Mouse (Mus musculus) NIH3T3 (cell line): ENCODE measurements around the gene Itsn2.
"Not testable (repeated sequence)": the region's sequence is repeated elsewhere in the genome, so short reads cannot be mapped to it uniquely, and the experiment has no call there.

Source experiments
- DNase-seq: peaks from one replicate; pipeline ENCODE4 v3.0.0-alpha.2; 2012; ENCODE audit warnings: low read depth

Gene Itsn2

GRCm38 (mm10) chr12:4598666-4599428 lies 6.4 kb downstream of the Itsn2 start:
- no peak for DNase-seq

GRCm38 (mm10) chr12:4599713-4600112 lies 7.3 kb downstream of the Itsn2 start:
- peak; percentile 5 for DNase-seq

- no peak for DNase-seq
Measured at GRCm38 (mm10) chr12:4606625-4607024, 14.2 kb downstream of the Itsn2 start.

- no peak for DNase-seq
Measured at GRCm38 (mm10) chr12:4614722-4615121, 22.3 kb downstream of the Itsn2 start.

GRCm38 (mm10) chr12:4624201-4624600 lies 31.8 kb downstream of the Itsn2 start:
- no peak for DNase-seq

DNA sequence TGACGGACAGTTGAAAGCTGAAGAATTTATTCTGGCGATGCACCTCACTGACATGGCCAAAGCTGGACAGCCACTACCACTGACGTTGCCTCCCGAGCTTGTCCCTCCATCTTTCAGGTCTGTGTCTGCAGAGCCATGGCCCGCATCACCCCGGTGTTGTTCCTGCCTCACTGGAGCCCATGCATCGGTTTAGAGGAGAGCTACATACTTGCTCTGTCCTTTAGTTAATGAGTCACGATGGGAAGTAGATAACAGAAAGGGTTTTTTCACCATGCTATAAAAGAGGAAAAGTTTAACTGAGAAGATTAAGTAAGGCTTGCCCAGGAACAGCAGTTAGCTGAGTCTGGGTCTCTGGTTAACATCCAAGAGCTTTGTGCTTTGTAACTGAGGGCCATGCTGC lies 40.5 kb downstream of the Itsn2 start:
- no peak for DNase-seq

GRCm38 (mm10) chr12:4638438-4638837 lies 46.0 kb downstream of the Itsn2 start:
- DNase-seq = peak; percentile 22

- no peak for DNase-seq
Measured at GRCm38 (mm10) chr12:4640737-4641136, 48.3 kb downstream of the Itsn2 start.

DNA sequence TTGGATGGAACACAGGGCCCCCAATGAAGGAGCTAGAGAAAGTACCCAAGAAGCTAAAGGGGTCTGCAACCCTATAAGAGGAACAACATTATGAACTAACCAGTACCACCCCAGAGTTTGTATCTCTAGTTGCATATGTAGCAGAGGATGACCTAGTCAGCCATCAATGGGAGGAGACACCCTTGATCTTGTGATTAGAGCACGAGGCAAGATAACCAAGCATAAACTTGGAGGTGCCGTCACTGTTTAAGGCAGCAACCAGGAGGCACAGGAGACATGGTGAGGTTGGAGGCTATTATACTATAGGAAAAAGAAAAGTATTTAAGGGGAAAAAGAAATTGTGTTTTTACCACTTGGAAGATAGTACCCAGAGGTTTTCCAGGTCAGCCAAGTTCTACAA lies 64.4 kb downstream of the Itsn2 start:
- no peak for DNase-seq

DNA sequence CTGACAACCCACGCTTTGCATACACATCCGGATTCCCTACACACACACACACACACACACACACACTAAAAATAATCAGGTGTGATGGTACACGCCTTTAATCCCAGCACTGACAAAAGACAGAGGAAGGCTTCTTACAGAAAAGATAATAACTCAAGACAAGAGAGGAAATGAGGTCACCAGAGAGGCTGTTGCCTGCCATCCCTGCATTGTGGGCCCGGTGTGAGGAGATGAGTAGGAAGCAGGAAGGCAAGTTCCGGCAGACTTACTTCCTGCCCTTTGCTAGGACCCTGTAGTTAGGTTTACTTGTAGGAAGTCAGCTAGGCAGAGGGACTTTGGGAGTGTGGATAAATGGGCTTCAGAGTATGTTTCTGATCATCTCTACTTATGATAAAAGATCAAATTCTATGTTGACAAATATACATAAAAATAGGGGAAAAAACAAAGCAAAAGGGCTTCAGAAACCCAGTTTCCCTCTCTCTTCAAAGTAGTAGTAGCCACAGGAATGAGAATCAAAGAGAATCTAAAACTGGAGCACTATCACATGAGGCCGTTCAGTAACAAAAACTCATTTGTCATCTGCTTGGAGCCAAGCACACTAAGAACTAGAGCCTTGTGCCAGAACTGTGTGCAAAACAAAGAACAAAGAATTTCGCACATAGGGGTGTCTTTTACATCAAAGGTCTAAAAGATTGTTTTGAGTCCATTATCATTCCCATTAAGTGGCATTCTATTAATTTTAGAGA lies 72.7 kb downstream of the Itsn2 start:
- DNase-seq = no peak

- no peak for DNase-seq
Measured at GRCm38 (mm10) chr12:4665675-4666037, 73.2 kb downstream of the Itsn2 start.

- no peak for DNase-seq
Measured at GRCm38 (mm10) chr12:4676336-4676735, 83.9 kb downstream of the Itsn2 start.

GRCm38 (mm10) chr12:4679971-4680370 lies 87.5 kb downstream of the Itsn2 start:
- no peak for DNase-seq

DNA sequence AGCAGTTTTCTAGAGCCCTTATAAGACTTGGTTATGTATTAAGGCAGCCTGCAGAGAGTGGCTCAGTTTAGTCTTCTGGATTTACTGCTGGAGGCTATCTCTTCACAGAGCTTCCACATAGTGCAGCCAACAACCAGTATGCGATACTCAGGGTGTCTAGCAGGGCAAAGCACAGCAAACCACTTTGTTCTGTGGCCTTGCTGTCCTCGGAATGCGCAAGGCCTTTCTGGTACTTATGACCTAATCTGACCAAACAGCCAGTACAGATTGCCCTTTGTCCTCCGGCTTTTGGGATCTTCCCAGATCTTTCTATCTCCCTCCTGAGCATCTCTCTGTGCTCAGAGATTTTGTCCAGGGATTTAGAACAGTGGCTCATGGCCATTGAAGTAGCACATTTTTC lies 93.0 kb downstream of the Itsn2 start:
- DNase-seq = no peak

DNA sequence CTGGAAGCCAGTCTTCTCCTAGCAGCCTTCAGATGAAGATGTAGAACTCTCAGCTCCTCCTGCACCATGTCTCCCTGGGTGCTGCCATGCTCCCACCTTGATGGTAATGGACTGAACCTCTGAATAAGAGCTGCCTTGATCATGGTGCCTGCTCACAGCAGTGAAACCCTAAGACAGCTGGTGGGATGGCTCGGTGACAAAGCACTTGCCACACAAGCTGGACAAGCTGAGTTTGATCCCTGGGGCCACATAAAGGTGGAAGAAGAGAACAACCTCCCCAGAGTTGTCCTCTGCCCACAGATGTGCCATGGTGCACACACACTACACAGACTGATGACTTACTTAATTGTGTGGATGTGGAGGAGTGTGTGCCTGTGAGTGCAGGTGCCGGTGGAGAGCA lies 95.9 kb downstream of the Itsn2 start:
- no peak for DNase-seq

DNA sequence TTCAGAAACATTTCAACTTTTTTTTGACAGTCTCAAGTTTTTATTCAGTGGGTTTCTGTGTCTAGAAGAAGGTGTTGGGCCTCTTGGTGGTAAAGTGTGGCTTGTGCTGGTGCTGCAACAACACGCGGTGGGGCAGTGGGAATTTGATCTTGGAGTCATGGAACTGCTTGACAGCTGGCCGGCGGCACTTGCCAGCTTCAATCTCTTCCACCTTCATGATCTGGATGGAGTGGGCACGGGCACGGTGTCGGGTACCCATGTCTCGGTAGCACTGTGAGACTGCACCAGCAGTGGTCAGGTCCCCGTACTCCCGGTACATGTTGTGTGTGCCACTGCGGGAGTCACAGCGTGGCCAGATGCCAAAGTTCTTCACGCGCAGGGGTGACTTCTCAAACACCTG lies 96.9 kb downstream of the Itsn2 start:
- DNase-seq = no peak

GRCm38 (mm10) chr12:4691193-4691592 lies 98.8 kb downstream of the Itsn2 start:
- DNase-seq = no peak

- no peak for DNase-seq
Measured at GRCm38 (mm10) chr12:4694534-4694933, 102.1 kb downstream of the Itsn2 start.

DNA sequence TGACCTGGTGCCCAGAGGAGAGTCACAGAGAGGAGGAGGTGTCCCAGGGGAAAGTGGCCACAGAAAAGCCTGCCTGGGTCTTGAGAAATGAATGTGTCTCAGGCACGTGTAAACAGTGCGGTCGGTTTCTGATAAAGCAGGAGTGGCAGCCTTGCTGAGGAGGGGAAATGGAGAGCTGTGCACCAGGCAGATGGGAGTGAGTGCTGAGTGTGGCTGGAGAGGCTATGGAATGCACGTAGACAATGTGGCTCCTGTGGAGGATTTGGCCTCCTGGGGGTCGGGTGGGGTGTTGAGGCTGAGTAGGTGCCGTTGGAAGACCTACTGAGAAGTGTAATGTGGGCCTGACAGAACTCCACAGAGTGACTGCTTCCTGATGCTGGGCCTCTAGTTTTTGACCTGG lies 113.2 kb downstream of the Itsn2 start:
- not testable (repeated sequence) for DNase-seq

DNA sequence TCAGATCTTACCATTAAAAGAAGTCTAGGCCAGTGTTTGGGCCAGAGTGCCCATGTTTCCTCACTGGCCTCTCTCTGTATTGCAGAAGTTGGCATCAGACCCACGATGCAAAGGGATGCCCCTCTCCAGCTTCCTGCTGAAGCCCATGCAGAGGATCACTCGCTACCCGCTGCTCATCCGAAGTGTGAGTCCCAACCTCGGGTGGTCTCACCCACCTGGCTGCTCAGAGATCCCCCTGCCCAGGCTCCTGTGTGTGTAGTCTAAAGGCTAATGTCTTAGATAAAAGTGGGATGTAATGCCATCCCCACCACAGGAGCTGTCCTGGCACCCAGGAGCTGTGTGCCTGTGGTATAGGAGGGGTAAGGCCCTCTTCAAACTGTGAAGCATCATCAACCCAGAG lies 113.7 kb downstream of the Itsn2 start:
- no peak for DNase-seq

DNA sequence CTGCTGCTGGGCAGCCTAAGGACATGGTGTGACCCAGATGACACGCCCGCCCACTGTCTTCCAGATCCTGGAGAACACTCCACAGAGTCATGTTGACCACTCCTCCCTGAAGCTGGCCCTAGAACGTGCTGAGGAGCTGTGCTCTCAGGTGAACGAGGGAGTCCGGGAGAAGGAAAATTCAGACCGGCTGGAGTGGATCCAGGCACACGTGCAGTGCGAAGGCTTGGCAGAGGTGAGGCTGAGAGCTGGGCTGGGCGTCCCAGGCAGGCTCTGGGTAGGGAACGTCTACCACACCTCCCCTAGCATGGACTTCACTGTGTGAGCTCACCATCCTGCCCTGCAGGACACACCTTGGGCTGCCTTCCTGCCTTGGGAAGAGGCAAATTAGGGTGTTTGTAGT lies 114.5 kb downstream of the Itsn2 start:
- DNase-seq = no peak

- no peak for DNase-seq
Measured at GRCm38 (mm10) chr12:4707488-4708017, 115.1 kb downstream of the Itsn2 start.

DNA sequence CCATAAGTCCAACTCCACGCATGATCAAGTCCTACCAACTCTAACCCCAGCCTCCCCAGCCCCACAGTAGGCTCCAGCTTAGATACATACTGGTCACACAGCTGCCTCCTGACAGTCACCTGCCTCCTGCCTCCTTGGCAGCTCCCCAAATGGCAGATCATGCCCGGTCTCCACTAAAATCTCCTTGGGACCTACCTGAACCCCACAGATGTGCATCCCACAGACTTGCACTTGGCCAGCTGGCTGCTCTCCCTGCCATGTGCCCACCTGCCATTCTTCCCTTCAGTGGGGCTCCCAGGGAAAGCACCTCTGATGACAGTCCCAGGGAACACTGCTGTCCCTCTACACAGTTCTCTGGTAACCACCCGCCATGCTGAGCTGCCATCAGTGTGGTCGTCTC lies 115.9 kb downstream of the Itsn2 start:
- DNase-seq = no peak
